Mouse (Mus musculus): ENCODE results near the gene Nup93. TPM values are rescaled to one million over a fixed set of nuclear protein-coding genes. Genes with fewer than 3 reads are reported as not detected.

Gene Nup93
- total RNA-seq, 2 experiments from 2014 or later: 51.0 to 52.1 TPM

DNA sequence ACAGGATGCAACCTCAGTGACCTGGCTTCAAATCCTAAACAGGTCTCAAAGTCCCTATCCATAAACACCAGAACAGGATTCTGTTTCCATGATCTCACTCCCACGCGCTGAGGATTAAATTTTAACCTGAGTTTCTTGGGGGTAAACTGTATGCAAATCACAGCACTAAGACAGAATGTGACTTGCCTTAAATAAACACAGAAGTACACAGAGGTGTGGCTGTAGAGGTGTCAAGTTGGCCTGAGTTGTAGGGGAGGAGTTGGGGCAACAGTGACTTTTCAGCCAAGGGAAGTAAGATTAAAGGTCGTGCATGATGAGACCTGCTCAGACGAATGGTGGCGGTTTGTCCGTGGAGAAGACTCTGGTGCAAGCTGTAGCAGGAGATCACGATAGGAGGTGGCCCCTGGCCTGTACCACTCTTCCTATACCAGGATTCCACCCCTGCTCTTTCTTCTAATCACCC lies 139.7 kb downstream of the Nup93 start:
- DNase-seq: no peak
- intact Hi-C loops (cut with DNase I): no loop called here

DNA sequence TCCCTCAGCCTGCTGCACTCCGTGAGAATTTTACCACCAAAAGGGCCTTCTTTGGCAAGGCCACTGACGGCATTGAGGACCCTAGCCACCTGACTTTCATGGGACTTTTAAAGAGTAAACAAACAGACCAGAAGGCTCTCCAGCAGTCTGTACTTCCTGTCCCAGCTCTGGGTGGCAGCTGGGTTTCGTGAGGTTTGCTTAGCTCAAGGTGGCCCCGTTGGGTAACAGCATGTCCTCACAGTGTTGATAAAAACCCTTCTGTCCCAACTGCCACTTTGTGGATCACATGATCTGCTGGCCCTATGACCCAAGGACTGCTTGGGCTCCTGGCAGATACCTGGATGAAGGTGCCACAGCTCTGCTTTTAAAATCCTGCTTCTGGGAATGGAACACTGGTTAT lies 140.2 kb downstream of the Nup93 start:
- DNase-seq: no peak
- intact Hi-C loops (cut with DNase I): no loop called here

DNA sequence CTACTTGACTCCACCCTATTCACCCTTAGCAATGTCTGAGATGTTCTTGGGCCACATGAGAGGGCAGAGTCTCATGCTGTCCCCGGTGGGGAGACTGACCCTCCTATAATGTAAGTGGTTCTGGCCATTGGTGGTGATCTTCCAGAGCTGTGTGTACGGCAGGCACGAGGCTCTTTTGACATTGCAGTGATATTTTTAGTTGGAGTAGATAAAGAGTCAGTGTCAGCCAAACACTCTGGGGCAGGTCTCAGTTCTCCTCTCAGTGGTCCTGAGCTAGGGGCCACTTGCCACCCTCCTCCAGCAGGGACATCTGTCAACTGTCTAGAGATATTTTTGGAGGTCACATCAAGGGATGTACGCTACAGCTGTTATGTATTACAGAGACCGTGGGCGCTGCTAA lies 142.9 kb downstream of the Nup93 start:
- no peak for DNase-seq
- intact Hi-C loops (cut with DNase I): no loop called here

DNA sequence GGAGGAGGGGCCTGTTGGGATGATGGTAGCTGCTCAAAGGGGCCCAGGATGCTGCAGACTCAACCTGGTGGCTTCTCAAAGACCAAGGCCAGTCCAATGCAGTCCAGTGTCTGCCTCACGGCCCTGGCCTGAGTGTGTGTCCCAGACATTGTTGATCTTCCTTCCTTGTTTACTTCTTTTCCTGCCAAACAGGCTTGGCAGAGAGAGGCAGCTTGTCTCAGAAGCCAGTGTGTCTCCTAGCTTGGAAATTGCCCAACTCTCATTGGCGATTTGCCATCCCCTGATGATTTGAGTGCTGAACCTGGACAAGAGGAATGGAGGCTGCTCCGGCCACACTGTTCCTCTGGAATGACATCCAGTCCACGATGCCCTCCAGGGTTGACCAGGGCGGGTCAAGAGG lies 144.2 kb downstream of the Nup93 start:
- intact Hi-C loops (cut with DNase I): no loop called here
- peak; percentile 86 for DNase-seq

DNA sequence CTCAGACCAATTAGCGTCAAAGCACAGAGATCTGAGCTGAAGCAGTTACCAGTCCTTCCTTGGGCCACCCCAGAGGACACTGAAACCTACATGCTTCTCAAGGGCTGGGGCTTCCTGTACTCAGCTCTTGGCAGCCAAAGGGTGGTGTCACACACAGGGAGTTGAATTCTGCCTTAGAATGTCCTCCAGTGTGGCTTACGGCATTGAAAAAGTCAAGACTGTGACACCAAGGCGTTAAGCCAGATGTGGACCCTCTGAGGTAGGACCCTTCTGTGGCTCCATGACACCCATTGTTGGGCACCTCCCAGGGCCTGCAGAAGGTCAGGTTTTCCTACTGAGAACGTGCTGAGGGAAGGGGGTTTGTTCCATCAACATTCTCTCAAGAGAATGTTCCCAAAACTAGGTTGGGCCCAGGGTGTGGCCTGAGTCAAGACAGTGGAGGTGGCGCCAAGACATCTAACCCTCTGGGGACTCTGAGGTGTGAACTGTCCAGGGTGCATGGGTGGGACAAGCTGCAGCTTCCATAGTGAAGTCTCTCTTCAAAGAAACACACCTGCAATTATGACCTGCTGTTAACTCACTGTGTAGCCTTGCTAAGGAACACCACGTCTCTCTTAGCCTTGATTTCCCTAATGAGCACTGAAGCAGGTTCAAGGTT lies 147.5 kb downstream of the Nup93 start:
- intact Hi-C loops (cut with DNase I): no loop called here
- no peak for DNase-seq

DNA sequence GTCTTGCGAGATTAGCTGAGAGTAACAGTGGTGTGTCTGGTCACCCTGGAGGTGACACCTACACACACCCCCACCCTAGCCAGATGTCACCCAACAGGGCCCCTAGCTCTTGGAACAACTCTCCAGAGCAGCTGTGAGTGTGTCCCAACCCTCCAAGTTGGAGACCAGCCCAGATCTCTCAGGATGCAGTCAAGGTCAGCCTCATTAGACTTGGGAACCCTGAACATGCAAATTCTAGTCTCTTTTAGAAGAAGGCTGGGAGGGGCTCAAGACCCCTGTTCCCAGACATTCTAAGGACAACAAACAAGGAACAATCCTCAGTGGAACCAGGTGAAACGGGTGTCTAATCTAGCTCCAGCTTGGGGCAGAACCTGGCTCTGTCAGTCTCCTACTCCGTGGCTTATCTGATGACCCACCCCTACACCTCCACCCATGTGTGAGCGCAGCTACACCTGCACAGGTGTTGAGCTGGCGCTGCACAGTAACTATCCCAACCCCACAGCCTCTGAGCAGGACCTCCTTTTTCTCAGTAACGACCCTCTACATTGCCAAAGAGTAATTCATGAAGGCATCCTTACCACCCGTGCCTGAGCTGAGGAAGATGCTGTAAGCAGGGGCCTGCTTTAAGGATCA lies 148.4 kb downstream of the Nup93 start:
- intact Hi-C loops (cut with DNase I): no loop called here
- no peak for DNase-seq

DNA sequence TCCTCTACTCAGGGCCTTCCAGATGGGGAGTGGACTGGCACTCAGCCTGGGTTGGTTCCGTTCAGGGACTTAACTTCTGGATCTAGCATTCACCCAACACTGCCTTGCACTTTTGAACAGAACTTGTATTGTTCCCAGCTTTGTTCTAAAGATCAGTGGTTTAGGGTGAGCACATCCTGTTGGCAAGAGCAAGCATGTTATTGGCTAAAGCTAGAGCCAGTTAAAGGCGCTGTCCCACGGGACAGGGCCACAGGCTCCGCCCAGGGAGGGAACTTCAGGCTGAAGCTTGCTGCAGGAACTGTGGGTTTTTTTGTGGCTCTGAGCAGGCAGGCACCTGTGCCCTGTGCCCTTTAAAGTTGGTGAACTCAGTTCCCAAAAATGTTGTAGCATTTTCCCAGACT lies 148.9 kb downstream of the Nup93 start:
- no peak for DNase-seq
- intact Hi-C loops (cut with DNase I): no loop called here

DNA sequence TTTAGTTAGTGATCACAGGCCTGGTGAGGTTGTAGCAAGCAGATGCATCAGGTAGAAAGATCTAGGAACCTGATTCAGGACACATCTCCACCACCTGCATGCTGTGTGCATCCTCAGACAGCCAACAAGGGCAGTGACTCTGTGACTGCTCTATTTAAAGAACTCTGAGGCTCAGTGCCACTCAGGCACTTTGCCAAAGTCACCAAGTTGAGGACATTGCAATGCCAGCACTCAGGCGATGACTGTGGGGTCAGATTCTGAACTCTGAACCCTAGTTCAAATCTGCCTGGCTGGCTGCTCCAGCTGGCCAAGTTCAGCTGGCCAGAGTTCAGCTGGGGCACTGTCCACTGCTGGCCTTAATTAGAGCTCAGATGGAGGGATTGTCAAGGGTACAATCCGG lies 149.5 kb downstream of the Nup93 start:
- DNase-seq: no peak
- intact Hi-C loops (cut with DNase I): no loop called here

DNA sequence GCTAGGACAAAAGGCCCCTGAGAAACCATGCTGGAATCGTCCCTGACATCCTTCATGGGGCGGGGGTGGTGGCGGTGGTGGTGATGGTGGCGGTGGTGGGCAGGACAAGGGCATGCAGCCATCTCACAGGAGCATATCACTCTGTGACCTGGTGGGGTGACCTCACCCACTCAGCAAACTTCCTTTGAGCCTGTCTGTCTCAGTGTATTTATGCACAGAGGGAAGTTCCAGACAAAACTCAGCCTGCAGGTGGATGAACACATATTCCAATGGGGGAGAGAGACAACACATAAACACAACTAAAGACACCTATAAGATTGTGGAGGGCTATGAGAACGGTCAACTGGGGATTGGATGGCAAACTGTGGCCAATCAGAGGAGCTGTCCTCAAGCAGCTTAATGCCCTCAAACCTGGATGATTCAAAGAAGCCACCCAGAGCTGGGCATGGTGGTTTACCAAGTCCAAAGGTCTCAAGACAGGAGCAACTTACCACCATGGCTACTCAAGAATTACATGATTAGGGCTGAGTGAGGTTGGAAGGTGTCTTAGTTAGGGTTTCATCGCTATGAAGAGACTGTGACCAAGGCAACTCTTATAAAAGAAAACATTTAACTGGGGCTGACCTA lies 150.4 kb downstream of the Nup93 start:
- intact Hi-C loops (cut with DNase I): no loop called here

DNA sequence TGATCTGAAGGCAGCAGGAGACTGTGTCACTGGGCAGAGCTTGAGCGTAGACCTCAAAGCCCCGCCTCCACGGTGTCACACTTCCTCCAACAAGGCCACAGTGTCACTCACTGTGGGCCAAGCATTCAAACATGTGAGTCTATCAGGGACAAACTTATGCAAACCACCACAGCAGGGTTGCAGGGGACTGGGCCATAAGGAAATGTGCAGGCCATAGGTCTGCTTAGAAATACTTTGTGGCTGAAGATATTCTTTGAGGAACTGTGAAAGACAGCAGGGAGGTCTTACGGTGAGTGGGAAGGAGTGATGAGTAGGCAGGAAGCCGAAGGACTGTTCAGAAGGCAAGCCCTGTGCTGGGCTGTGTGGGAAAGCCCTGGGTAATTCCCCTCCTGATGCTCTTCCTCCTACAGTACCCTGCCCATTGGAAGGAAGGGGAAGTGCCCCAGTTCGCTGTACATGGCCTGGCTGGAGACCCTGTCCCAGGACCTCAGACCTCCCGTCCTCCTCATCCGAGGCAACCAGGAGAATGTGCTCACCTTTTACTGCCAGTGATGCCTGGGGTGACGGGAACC lies 151.1 kb downstream of the Nup93 start:
- no peak for DNase-seq
- intact Hi-C loops (cut with DNase I): no loop called here

More for the DNA sequence above, 150.4 kb downstream of the Nup93 start:
- DNase-seq: no peak

Small RNA genes within 50 kb of the gene (microRNA-seq; reads per million reads assigned to microRNA genes)
- 737 reads per million, percentile 73 among the genes with 10 or more reads in this experiment for gene Mir138-2

Other genes with a start within 250 kb of the Nup93 start
- gene Amfr, start 201.7 kb upstream of the Nup93 start, total RNA-seq (2021): 100 to 1,000 TPM; 111 to 113 TPM
- 10 to 100 TPM; 74.9 to 79.0 TPM for gene Nudt21, start 177.5 kb upstream of the Nup93 start, total RNA-seq (2021)
- gene Ogfod1, start 177.4 kb upstream of the Nup93 start, total RNA-seq (2021): 10 to 100 TPM; 23.6 to 25.8 TPM
- 10 to 100 TPM; 15.8 to 16.1 TPM for gene Bbs2, start 115.6 kb upstream of the Nup93 start, total RNA-seq (2021)
- gene Mt4, start 77.4 kb upstream of the Nup93 start, total RNA-seq (2021): not detected
- gene Mt3, start 62.0 kb upstream of the Nup93 start, total RNA-seq (2021): 100 to 1,000 TPM; 204 to 210 TPM
- 10 to 100 TPM; 48.9 to 50.5 TPM for gene Mt2, start 41.9 kb upstream of the Nup93 start, total RNA-seq (2021)
- 10 to 100 TPM; 40.5 to 51.0 TPM for gene Mt1, start 35.5 kb upstream of the Nup93 start, total RNA-seq (2021)
- gene Slc12a3, start 114.6 kb downstream of the Nup93 start, total RNA-seq (2021): under 1 TPM; 0.28 to 0.54 TPM
- gene Herpud1, start 171.9 kb downstream of the Nup93 start, total RNA-seq (2021): 10 to 100 TPM; 34.4 to 36.1 TPM
- under 1 TPM; 0.30 to 0.81 TPM for gene Nlrc5, start 219.8 kb downstream of the Nup93 start, total RNA-seq (2021)

All from left cerebral cortex, postnatal 4 days (tissue).